Mouse (Mus musculus): Measurements from ENCODE around the gene Ppp1r12c.

DNA sequence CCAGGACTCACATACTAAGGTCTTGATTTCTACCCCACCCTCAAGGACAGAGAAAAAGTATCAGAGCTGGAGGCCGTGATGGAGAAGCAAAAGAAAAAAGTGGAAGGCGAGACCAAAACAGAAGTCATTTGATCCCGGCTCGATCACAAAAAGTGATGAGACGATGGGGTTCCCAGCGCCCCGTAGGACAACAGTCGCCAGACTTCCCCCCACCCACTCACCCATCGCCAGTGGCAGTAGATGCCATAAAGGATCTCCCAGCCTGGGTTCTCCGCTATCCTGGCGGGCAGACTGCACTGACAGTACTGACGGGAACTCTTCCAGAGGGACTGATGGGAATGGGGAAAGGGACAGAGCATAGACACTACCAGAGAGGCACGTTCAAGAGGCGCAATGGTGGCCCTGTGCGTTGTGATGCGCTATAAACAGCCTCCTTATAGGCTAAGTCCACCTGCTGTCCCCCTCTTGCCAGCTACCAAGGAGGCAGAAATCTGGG, 22.6 kb downstream of the Ppp1r12c start:
- TF ChIP-seq CTCF (IDR thresholded peaks at IDR 0.05) (no peak), EP300 (IDR thresholded peaks at IDR 0.05) (no peak)
